Mouse (Mus musculus): ENCODE results near the gene Prm1.

DNA sequence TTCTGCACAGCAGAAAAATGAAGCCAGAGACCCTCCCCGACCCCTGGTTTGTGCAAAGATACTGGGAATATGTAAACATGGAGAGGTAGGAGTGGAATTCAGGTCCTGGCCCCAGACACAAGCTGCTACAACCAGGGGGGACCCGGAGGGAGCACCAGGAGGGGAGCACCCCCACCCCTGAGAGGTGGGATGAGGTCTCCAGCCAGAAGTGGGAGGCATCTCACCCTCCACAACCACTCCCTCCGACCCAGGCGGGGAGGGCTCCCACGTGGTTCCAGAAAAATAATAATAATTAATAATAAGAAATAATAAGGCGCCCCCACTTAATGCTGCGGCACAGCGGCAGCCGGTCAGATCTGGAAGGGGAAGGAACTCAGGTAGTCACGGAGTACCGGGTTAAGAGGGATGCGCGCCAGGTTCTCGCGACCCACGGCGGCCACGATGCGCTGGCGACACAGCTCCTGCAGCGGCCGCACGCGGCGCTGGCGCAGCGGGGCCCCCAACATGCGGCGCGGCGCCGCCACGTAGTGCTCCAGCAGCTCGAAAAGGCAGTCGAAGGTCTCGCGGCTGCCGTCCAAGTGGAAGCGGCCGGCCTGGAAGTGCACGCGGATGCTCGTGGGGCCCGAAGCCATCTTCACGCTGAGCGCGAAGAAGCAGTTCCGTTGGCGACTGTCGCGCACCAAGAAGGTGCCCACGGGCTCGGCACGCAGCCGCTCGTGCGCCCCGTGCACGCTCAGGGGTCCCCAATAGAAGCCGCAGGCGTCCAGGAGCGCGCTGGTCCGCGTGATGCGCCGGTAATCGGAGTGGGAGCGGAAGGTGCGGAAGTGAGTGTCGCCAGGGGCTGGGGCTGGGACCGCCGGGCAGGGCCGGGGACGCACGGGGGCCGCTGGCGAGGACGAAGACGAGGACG, 21.5 kb downstream of the Prm1 start:
- TF ChIP-seq CTCF (IDR thresholded peaks at IDR 0.05; ENCODE audit: control insufficient read depth, insufficient read depth, low read length) (no peak), POLR2A (IDR thresholded peaks at IDR 0.05; ENCODE audit: borderline replicate concordance, control insufficient read depth, low read depth, low read length) (0 out of 2 replicates have a peak, but pooled peaks have one; percentile 23)
